Mouse (Mus musculus) cerebellum, adult 11 months (tissue): ENCODE data around the gene Glis3.

ENCODE experiments used
- DNase-seq: peaks from one replicate; pipeline ENCODE4 v3.0.0; 2022

Gene Glis3

GRCm38 (mm10) chr19:28375746-28376145, 304.1 kb downstream of the Glis3 start:
- DNase-seq: no peak

- no peak for DNase-seq
Measured at GRCm38 (mm10) chr19:28374524-28374923, 305.4 kb downstream of the Glis3 start.

GRCm38 (mm10) chr19:28368215-28368614, 311.7 kb downstream of the Glis3 start:
- DNase-seq: no peak

- DNase-seq: no peak
Measured at GRCm38 (mm10) chr19:28367274-28367673, 312.6 kb downstream of the Glis3 start.

DNA sequence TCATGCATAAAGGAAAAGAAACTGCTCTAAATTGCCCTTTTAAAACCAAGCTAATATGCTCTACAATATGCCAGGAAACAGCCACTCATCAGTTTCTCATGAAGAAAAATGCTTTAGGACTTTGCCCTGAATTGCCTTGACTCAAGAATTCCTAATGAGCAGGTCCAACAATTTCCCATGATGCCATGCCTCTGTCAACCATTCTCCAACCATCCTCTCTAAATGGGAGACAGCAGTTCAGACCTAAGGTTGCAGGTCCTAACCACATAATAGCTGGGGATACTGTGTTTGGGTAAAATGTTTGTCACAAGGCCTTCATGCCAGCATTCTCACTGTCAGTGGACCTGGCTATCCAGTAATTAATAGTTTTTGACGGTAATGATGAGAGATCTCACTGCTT, 313.1 kb downstream of the Glis3 start:
- no peak for DNase-seq

- no peak for DNase-seq
Measured at GRCm38 (mm10) chr19:28365897-28366296, 314.0 kb downstream of the Glis3 start.

DNA sequence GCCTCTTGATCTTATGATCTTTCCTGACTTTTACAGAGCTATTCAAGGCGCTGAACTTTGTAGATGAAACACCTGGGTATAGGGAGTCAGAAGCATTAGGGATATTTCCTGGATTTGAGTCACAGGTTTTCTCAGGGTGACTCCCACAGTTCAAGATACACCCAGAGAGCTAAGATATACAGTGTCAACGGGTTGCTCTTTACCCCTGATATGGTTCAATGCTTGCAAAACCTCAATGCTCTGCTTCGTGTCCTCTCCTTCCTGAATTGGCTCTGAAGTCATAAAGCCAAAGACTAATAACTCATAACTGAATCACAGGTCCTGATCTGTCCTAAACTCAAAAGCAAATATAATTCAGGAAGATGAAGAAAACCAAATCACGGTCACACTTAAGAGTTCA, 319.0 kb downstream of the Glis3 start:
- no peak for DNase-seq

DNA sequence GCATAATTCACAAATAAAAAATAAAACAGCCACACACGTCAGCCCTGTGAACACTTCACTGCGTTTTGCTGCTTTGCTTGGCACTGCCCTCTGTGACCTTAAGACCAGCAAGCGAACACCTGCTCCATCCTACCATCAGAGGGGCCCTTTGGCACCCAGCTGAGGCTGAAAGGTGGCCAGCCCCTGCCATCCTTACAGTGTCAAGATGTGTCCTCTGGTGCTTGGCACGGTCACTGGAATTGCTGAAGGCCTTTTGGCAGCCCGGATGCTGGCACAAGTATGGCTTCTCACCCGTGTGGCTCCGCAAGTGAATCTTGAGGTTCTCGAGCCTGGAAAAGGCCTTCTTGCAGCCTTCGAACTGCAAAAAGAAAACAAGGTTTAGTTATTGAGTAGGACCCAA, 322.3 kb downstream of the Glis3 start:
- DNase-seq: peak; percentile 36

DNA sequence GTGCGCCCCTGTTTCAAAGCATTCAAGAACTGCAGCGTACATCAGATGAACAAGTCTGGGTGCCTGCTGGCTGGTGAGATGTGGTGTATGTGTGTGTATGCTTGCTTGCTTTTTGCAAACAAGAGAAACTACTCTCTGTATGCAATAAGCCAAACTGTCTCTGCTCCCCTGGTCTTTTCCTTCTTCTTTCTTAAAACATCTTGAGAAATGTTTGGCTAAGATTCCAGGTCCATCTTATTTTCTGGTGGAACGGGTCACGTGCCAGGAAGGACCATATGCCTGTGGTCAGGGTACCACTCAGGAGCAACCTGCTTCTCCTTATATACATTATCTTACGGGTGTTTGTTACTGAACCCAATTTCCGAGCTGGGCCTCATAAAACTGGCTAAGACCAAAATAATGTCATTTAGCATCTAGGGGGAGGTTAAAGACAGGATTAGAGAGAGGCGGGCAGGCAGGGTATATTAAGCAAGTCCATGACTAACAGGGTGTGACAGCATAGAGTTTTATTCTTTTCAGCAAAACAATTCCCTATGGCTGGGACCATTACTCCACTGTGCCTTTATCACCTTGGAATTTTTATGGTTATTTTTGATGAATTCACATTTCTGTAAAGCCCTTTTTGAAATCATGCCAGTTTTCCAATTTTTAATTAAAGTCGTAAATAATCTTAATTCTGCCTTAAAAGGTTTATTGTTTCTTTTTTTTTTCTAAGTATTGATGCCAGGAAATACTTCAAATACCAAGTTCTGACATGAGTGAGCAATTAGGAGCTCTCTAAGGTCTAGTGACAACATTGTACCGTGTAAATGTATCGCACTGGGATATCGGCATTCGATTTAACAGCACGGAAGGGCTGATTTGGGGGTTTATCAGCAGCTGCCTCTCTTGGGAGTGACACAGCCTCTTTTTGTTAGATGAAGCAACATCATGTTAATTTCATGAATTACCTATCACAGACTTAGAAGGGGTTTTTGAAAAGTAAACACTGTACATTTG, 328.5 kb downstream of the Glis3 start:
- DNase-seq: no peak

DNA sequence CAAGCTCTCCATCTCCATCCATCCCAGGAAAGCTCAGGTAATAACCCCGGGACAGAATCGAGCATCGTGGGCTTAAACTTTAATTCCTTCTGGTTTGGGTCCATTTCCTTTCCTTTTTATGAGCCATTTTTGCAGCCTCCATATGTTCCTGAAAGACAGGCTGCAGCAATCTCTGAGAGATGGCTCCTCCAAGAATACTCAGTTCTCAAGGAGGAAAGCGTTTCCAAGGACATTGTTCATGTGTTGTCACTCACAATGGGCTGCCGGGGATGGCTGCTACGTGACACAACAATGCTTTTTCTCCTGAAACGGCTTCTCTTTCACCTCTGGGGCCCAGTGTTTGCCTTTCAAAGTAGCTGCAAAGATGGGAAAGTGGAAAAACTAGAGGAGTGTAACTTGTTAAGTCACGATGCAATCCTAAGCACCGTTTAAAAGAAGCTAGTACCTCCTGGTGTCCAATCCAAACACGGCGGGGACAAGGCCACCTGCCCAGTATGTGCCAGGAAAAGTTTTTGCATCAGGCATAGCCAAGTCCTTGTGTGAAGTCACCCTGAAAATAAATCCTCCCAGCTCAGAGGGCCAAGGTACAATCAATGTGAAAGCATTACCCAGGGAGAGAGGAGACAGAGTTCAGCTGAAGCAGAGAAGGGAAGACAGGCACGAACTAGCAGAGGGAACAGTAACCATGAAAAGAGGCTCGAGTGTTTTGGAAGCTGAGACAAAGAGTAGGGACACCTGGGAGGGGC, 332.6 kb downstream of the Glis3 start:
- DNase-seq: no peak

- no peak for DNase-seq
Measured at GRCm38 (mm10) chr19:28343640-28344039, 336.2 kb downstream of the Glis3 start.

- DNase-seq: no peak
Measured at GRCm38 (mm10) chr19:28337574-28337973, 342.3 kb downstream of the Glis3 start.

DNA sequence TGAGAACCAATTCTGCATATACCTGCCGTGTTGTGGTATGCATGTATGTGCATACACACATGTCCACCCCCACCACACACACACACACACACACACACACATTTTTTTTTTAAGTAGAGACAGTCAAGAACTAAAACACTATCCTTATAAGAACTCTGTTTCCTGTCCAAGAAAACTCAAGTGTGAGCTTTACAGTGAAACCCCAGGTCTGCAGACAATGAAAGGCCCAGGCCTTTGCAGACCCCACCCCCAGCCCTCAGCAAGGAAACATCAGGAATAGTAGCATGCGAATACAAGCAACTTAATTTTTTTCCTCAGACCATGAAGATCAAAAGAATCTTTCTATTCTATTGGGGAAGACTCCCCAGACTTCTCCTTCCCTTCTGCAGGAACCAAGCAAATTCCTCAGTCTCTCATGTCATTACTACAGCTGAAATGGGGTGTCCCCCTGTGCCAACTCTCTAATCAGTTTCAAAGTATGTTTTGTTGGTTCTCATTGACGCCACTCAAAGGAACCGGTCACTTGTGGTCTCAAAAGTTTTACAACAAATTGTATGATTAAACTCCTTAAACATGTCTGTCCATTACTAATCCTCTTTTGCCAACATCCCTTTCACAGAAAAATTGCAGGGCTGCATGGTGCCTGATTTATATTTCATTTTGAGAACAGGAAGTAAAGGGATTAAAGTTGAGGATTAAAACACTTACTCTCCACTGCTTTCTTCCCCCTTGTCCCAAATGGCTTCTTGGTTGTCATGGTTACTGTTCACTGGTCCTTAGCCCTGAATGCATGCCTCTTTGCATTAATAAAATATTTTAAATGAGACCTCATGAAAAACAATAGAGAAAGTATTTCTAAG, 343.0 kb downstream of the Glis3 start:
- DNase-seq: no peak

GRCm38 (mm10) chr19:28335890-28336289, 344.0 kb downstream of the Glis3 start:
- DNase-seq: no peak

GRCm38 (mm10) chr19:28333007-28333766, 346.7 kb downstream of the Glis3 start:
- DNase-seq: no peak

DNA sequence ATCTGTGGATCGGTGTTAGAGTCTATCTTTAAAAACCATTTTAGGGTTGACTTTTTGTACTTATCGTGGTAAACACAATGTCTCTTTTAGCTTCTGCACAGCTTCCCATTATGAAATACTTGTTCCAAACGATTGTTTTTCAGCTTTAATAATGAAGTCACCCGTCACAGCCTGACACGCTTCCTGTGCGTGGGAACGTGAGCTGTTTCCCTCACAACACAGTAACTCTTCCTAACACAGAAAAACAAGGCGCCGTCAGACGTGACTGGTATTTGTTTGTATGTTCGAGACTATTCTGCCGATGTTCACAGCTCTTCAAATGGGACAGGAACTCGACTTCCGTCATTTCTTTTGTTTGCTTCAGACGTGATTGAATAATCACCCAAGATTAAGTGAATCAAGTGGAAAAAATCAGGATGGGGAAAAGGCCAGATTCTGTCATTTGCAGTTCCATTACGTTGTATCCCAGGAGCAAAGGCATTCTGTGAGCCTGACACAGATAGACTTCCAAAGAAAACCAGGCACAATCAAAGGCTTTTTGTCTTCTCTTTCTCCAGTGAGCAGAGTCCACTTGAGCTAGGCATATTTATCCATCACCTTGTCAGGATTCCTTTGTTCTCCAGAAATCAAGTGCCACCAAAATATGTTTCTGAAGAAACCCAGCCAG, 351.3 kb downstream of the Glis3 start:
- DNase-seq: no peak

DNA sequence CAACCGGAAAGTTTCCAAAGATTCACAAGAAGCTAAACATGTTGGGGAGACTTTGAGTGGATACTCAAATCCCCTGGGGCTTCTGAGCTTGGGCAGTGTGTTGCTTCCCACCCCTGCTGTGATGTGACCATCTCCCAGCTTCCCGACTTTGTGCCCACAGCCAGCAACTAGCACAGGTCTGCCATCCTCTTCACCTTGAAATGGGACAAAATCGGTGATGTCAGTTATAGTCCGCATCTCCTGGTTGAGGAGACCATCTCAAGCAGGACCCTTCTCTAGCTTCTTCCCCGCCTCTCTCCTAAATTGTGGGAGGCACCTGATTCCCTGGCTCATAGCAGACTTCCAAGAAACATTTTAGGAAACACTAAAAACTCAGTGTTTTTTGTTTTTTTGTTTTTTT, 352.3 kb downstream of the Glis3 start:
- DNase-seq: no peak

- DNase-seq: no peak
Measured at GRCm38 (mm10) chr19:28306036-28306435, 373.8 kb downstream of the Glis3 start.

- no peak for DNase-seq
Measured at GRCm38 (mm10) chr19:28305510-28305909, 374.4 kb downstream of the Glis3 start.

- no peak for DNase-seq
Measured at GRCm38 (mm10) chr19:28302831-28303242, 377.0 kb downstream of the Glis3 start.

- DNase-seq: no peak
Measured at GRCm38 (mm10) chr19:28300226-28300625, 379.7 kb downstream of the Glis3 start.
